Mouse (Mus musculus) testis, adult 2 months (tissue): ENCODE data around the gene Ctf2. TPM values are rescaled to one million over a fixed set of nuclear protein-coding genes. Genes with fewer than 3 reads are reported as not detected.

Experiments
- H3K27ac ChIP-seq: fragments of 200-500 bp; 2 replicates; pipeline ENCODE4 v1.5.1; 2012; ENCODE audit warnings: low read depth, low read length; ENCODE audit not compliant: control insufficient read depth, insufficient read depth
- H3K27me3 ChIP-seq: fragments of 200-500 bp; 2 replicates; pipeline ENCODE4 v1.6.1; 2012; ENCODE audit warnings: mild to moderate bottlenecking, low read length, moderate library complexity; ENCODE audit not compliant: control insufficient read depth, insufficient read depth
- H3K36me3 ChIP-seq: fragments of 200-500 bp; 2 replicates; pipeline ENCODE4 v1.6.1; 2012; ENCODE audit warnings: mild to moderate bottlenecking, low read length; ENCODE audit not compliant: control insufficient read depth, insufficient read depth
- H3K4me1 ChIP-seq: fragments of 200-500 bp; 2 replicates; pipeline ENCODE4 v1.6.1; 2012; ENCODE audit warnings: low read length; ENCODE audit not compliant: control insufficient read depth, insufficient read depth
- H3K4me3 ChIP-seq: fragments of 200-500 bp; 2 replicates; pipeline ENCODE4 v1.5.1; 2012; ENCODE audit warnings: low read depth, mild to moderate bottlenecking, low read length, moderate library complexity, mixed read lengths; ENCODE audit not compliant: control insufficient read depth
- CTCF ChIP-seq: fragments of 200-500 bp; IDR thresholded peaks from 2 replicates; pipeline ENCODE4 v1.5.1; 2012; ENCODE audit warnings: low read depth, mild to moderate bottlenecking, inconsistent platforms, low read length, moderate library complexity; ENCODE audit not compliant: control insufficient read depth, insufficient read depth, insufficient replicate concordance
- POLR2A ChIP-seq: fragments of 200-500 bp; IDR thresholded peaks from 2 replicates; pipeline ENCODE4 v1.6.1; 2012; ENCODE audit warnings: low read depth, mild to moderate bottlenecking, inconsistent platforms, low read length, moderate library complexity; ENCODE audit not compliant: control insufficient read depth
- polyA plus RNA-seq: library from polyadenylated mRNA; depleted of rRNA; stranded (reverse); fragments of >200 nt; gene quantifications from 2 replicates; pipeline ENCODE4 v1.2.3, GENCODE M21; 2012; rRNA removed

Gene Ctf2
- polyA plus RNA-seq, 1 experiment, result not detected

GRCm38 (mm10) chr7:127677077-127677476 is 54.9 kb downstream of the Ctf2 start:
- Histone ChIP-seq H3K36me3 (no peaks in the 10 kb centered on the region), H3K27ac (no peak overlapping the region), H3K4me1 (no peaks in the 10 kb centered on the region), H3K4me3 (no peak overlapping the region), H3K27me3 (no peaks in the 10 kb centered on the region)
- peak; percentile 89 for TF ChIP-seq CTCF
- TF ChIP-seq POLR2A, result no peak

GRCm38 (mm10) chr7:127675391-127675811 is 56.6 kb downstream of the Ctf2 start:
- Histone ChIP-seq H3K27me3 (no peaks in the 10 kb centered on the region), H3K36me3 (no peaks in the 10 kb centered on the region), H3K4me3 (no peak overlapping the region), H3K27ac (no peak overlapping the region), H3K4me1 (no peaks in the 10 kb centered on the region)
- TF ChIP-seq POLR2A (no peak), CTCF (no peak)

GRCm38 (mm10) chr7:127674977-127675376 is 57.0 kb downstream of the Ctf2 start:
- TF ChIP-seq POLR2A (no peak), CTCF (peak; percentile 95; the same call in 1 of the 2 replicates)
- no peaks in the 10 kb centered on the region for H3K4me1 ChIP-seq
- no peak overlapping the region for H3K4me3 ChIP-seq
- no peaks in the 10 kb centered on the region for H3K27me3 ChIP-seq
- no peak overlapping the region for H3K27ac ChIP-seq
- no peaks in the 10 kb centered on the region for H3K36me3 ChIP-seq

GRCm38 (mm10) chr7:127672776-127673175 is 59.2 kb downstream of the Ctf2 start:
- H3K36me3 ChIP-seq, result no peaks in the 10 kb centered on the region
- no peaks in the 10 kb centered on the region for H3K27me3 ChIP-seq
- no peak overlapping the region for H3K4me3 ChIP-seq
- no peaks in the 10 kb centered on the region for H3K4me1 ChIP-seq
- TF ChIP-seq POLR2A (no peak), CTCF (no peak)
- H3K27ac ChIP-seq, result no peak overlapping the region

- TF ChIP-seq CTCF, result no peak
- Histone ChIP-seq H3K4me3 (no peak overlapping the region), H3K27me3 (no peaks in the 10 kb centered on the region)
Observed at GRCm38 (mm10) chr7:127671880-127672774, 59.8 kb downstream of the Ctf2 start.

More at GRCm38 (mm10) chr7:127671880-127672774, 59.8 kb downstream of the Ctf2 start:
- no peak overlapping the region for H3K27ac ChIP-seq
- no peaks in the 10 kb centered on the region for H3K36me3 ChIP-seq
- no peaks in the 10 kb centered on the region for H3K4me1 ChIP-seq

Other genes with a start within 250 kb of the Ctf2 start
- 13.7 and 20.0 TPM in 2 replicates for gene Srcap, start 220.2 kb downstream of the Ctf2 start, polyA plus RNA-seq
- 6.1 and 6.6 TPM in 2 replicates for gene Gm42715, start 212.6 kb downstream of the Ctf2 start, polyA plus RNA-seq
- gene Tmem265, start 170.8 kb downstream of the Ctf2 start, polyA plus RNA-seq, result 4.3 and 4.5 TPM in 2 replicates
- gene Phkg2, start 158.8 kb downstream of the Ctf2 start, polyA plus RNA-seq, result 1,776 and 1,820 TPM in 2 replicates
- gene Ccdc189, start 143.6 kb downstream of the Ctf2 start, polyA plus RNA-seq, result 200 and 220 TPM in 2 replicates
- 56.5 and 63.5 TPM in 2 replicates for gene Rnf40, start 143.4 kb downstream of the Ctf2 start, polyA plus RNA-seq
- gene Zfp629, start 116.4 kb downstream of the Ctf2 start, polyA plus RNA-seq, result 10.4 and 14.9 TPM in 2 replicates
- gene Bcl7c, start 23.2 kb downstream of the Ctf2 start, polyA plus RNA-seq, result 69.0 and 79.6 TPM in 2 replicates
- 4.7 and 5.1 TPM in 2 replicates for gene Ctf1, start 19.4 kb downstream of the Ctf2 start, polyA plus RNA-seq
- gene Fbxl19, start 12.4 kb upstream of the Ctf2 start, polyA plus RNA-seq, result 36.9 and 37.2 TPM in 2 replicates
- 13.8 and 13.9 TPM in 2 replicates for gene Orai3, start 37.6 kb upstream of the Ctf2 start, polyA plus RNA-seq
- 15.9 and 18.2 TPM in 2 replicates for gene Setd1a, start 44.5 kb upstream of the Ctf2 start, polyA plus RNA-seq
- not detected in 2 replicates for gene Gm49388, start 53.4 kb upstream of the Ctf2 start, polyA plus RNA-seq
- 6.1 and 7.1 TPM in 2 replicates for gene Hsd3b7, start 68.4 kb upstream of the Ctf2 start, polyA plus RNA-seq
- 18.3 and 19.4 TPM in 2 replicates for gene Stx4a, start 92.1 kb upstream of the Ctf2 start, polyA plus RNA-seq
- 2.2 and 2.4 TPM in 2 replicates for gene Stx1b, start 92.4 kb upstream of the Ctf2 start, polyA plus RNA-seq
- gene Zfp646, start 144.1 kb upstream of the Ctf2 start, polyA plus RNA-seq, result 57.9 and 60.3 TPM in 2 replicates
- 3.2 TPM in 2 replicates for gene Zfp668, start 144.7 kb upstream of the Ctf2 start, polyA plus RNA-seq
- gene Prss53, start 158.8 kb upstream of the Ctf2 start, polyA plus RNA-seq, result 0.76 and 0.88 TPM in 2 replicates
- gene Gm21974, start 163.3 kb upstream of the Ctf2 start, polyA plus RNA-seq, result not detected in 2 replicates
- 29.3 and 39.0 TPM in 2 replicates for gene Vkorc1, start 163.5 kb upstream of the Ctf2 start, polyA plus RNA-seq
- gene Bckdk, start 171.9 kb upstream of the Ctf2 start, polyA plus RNA-seq, result 7.9 and 10.6 TPM in 2 replicates
- 98.4 and 105 TPM in 2 replicates for gene Kat8, start 180.3 kb upstream of the Ctf2 start, polyA plus RNA-seq
- gene Prss8, start 197.9 kb upstream of the Ctf2 start, polyA plus RNA-seq, result 0.26 and 4.0 TPM in 2 replicates
- gene Prss36, start 214.6 kb upstream of the Ctf2 start, polyA plus RNA-seq, result 5.9 and 6.3 TPM in 2 replicates
- 271 and 306 TPM in 2 replicates for gene Fus, start 235.3 kb upstream of the Ctf2 start, polyA plus RNA-seq